Mouse (Mus musculus) left cerebral cortex, adult 8-10 months (tissue): ENCODE data around the gene Hnrnpul1. TPM values are rescaled to one million over a fixed set of nuclear protein-coding genes. Genes with fewer than 3 reads are reported as not detected.

Experiments
- DNase-seq, 2 experiments: peaks; one replicate each; pipeline ENCODE4 v3.0.0; 2022; ENCODE audit warnings: low spot score in 2 of 2
- total RNA-seq, 4 experiments: library from RNA; stranded (reverse); gene quantifications; 2 replicates each; pipeline ENCODE4 v1.2.4; 2022

The Hnrnpul1 gene
- total RNA-seq, 4 experiments from 2014 or later: 102 to 118 (median 109) TPM

GRCm38 (mm10) chr7:25719761-25720610 is 34.6 kb downstream of the Hnrnpul1 start:
- peak in 1 of 2 experiments; percentile 84 for DNase-seq

GRCm38 (mm10) chr7:25718788-25719417 is 35.7 kb downstream of the Hnrnpul1 start, which contains the start of gene Ccdc97:
TSS of gene Ccdc97 (minus strand) at chr7:25719088.
- peak; percentile 89 to 94 for DNase-seq

- DNase-seq: no peak
Observed at GRCm38 (mm10) chr7:25717478-25717877, 37.1 kb downstream of the Hnrnpul1 start.

- DNase-seq: no peak
Observed at GRCm38 (mm10) chr7:25715731-25716271, 38.8 kb downstream of the Hnrnpul1 start.

- DNase-seq: no peak
Observed at GRCm38 (mm10) chr7:25714581-25714980, 40.0 kb downstream of the Hnrnpul1 start.

- DNase-seq: no peak
Observed at GRCm38 (mm10) chr7:25712801-25713200, 41.8 kb downstream of the Hnrnpul1 start.

- peak in 1 of 2 experiments; percentile 60 for DNase-seq
Observed at GRCm38 (mm10) chr7:25711731-25712197, 42.8 kb downstream of the Hnrnpul1 start.

- no peak for DNase-seq
Observed at GRCm38 (mm10) chr7:25711165-25711564, 43.4 kb downstream of the Hnrnpul1 start.

GRCm38 (mm10) chr7:25710519-25711130 is 43.9 kb downstream of the Hnrnpul1 start:
- DNase-seq: peak in 1 of 2 experiments; percentile 76

GRCm38 (mm10) chr7:25709961-25710360 is 44.6 kb downstream of the Hnrnpul1 start:
- DNase-seq: no peak

- no peak for DNase-seq
Observed at GRCm38 (mm10) chr7:25707581-25708292, 46.8 kb downstream of the Hnrnpul1 start.

GRCm38 (mm10) chr7:25706578-25707170 is 47.9 kb downstream of the Hnrnpul1 start:
- no peak for DNase-seq

GRCm38 (mm10) chr7:25705801-25706251 is 48.7 kb downstream of the Hnrnpul1 start:
- peak in 1 of 2 experiments; percentile 77 for DNase-seq

GRCm38 (mm10) chr7:25704716-25705364 is 49.7 kb downstream of the Hnrnpul1 start:
- DNase-seq: no peak

- no peak for DNase-seq
Observed at GRCm38 (mm10) chr7:25703793-25704494, 50.6 kb downstream of the Hnrnpul1 start.

GRCm38 (mm10) chr7:25702350-25702749 is 52.2 kb downstream of the Hnrnpul1 start:
- no peak for DNase-seq

GRCm38 (mm10) chr7:25700732-25701131 is 53.8 kb downstream of the Hnrnpul1 start:
- DNase-seq: no peak

GRCm38 (mm10) chr7:25699851-25700250 is 54.7 kb downstream of the Hnrnpul1 start:
- no peak for DNase-seq

- DNase-seq: no peak
Observed at GRCm38 (mm10) chr7:25694104-25694503, 60.5 kb downstream of the Hnrnpul1 start.
